Mouse (Mus musculus): ENCODE data around the gene Bcl2a1b. TPM values are rescaled to one million over a fixed set of nuclear protein-coding genes. Genes with fewer than 3 reads are reported as not detected.

Bcl2a1b gene
- polyA plus RNA-seq, 1 experiment from 2014 or later, result 1.1 TPM

Other genes with a start within 250 kb of the Bcl2a1b start
- gene Bcl2a1a, start 242.3 kb upstream of the Bcl2a1b start, polyA plus RNA-seq (2015; fragmentation: Nextera tagmentation; extraction: Ambion mirVana), result not detected in 2 replicates
- gene Trim43b, start 106.4 kb upstream of the Bcl2a1b start, polyA plus RNA-seq (2015; fragmentation: Nextera tagmentation; extraction: Ambion mirVana), result not detected in 2 replicates
- 0.67 TPM in 1 of 2 replicates, not detected in the other for gene Gm29094, start 170 bp downstream of the Bcl2a1b start, polyA plus RNA-seq (2015; fragmentation: Nextera tagmentation; extraction: Ambion mirVana)
- 13.8 and 19.0 TPM in 2 replicates for gene Mthfs, start 11.5 kb downstream of the Bcl2a1b start, polyA plus RNA-seq (2015; fragmentation: Nextera tagmentation; extraction: Ambion mirVana)